Mouse (Mus musculus): ENCODE data around the gene Cyp2t4. TPM values are rescaled to one million over a fixed set of nuclear protein-coding genes. Genes with fewer than 3 reads are reported as not detected.

Cyp2t4 gene
- polyA plus RNA-seq, 1 experiment from 2014 or later, result 0.12 TPM

GRCm38 (mm10) chr7:27136410-27136996 is 17.0 kb upstream of the Cyp2t4 start:
- no peak for DNase-seq (ENCODE audit: low spot score)
- ATAC-seq (replicated peaks; ENCODE audit: low FRiP score, low TSS enrichment, low read depth), result no peak
- WGBS, result 40% methylated on average over 8 of the region's 8 CpGs
- H3K4me3 ChIP-seq (ENCODE audit: low read depth, low read length), result no peak overlapping the region
- peaks cover 6% of the 10 kb centered on the region; the same call in 1 of the 2 replicates for H3K4me1 ChIP-seq (replicated peaks; ENCODE audit: control insufficient read depth, insufficient read depth, low read length)
- H3K9me3 ChIP-seq (ENCODE audit: control insufficient read depth, low read length), result no peaks in the 10 kb centered on the region; the same call in 1 of the 2 replicates
- no peaks in the 10 kb centered on the region for H3K36me3 ChIP-seq (ENCODE audit: control insufficient read depth, insufficient read depth, low read length)
- no peak overlapping the region for H3K9ac ChIP-seq (ENCODE audit: low read length)
- H3K27me3 ChIP-seq (replicated peaks; ENCODE audit: control insufficient read depth, insufficient read depth, low read length), result no peaks in the 10 kb centered on the region
- no peak overlapping the region for H3K27ac ChIP-seq (ENCODE audit: low read depth)
- no peak overlapping the region for H3K4me2 ChIP-seq (ENCODE audit: low read length)

- no peak overlapping the region for H3K27ac ChIP-seq (ENCODE audit: low read depth)
- H3K4me1 ChIP-seq (replicated peaks; ENCODE audit: control insufficient read depth, insufficient read depth, low read length), result peaks cover 6% of the 10 kb centered on the region
- no peak overlapping the region for H3K4me2 ChIP-seq (ENCODE audit: low read length)
- peaks cover 30% of the 10 kb centered on the region for H3K36me3 ChIP-seq (ENCODE audit: control insufficient read depth, insufficient read depth, low read length)
- H3K27me3 ChIP-seq (replicated peaks; ENCODE audit: control insufficient read depth, insufficient read depth, low read length), result no peaks in the 10 kb centered on the region
- ATAC-seq (replicated peaks; ENCODE audit: low FRiP score, low TSS enrichment, low read depth) (no peak), DNase-seq (ENCODE audit: low spot score) (no peak)
- no peaks in the 10 kb centered on the region for H3K9me3 ChIP-seq (ENCODE audit: control insufficient read depth, low read length)
- H3K4me3 ChIP-seq (ENCODE audit: low read depth, low read length), result no peak overlapping the region
- H3K9ac ChIP-seq (ENCODE audit: low read length), result no peak overlapping the region
- WGBS, result 81% methylated on average over 13 of the region's 13 CpGs
Observed at GRCm38 (mm10) chr7:27156005-27156404, 2.5 kb downstream of the Cyp2t4 start.

- Histone ChIP-seq H3K9ac (ENCODE audit: low read length) (no peak overlapping the region), H3K9me3 (ENCODE audit: control insufficient read depth, low read length) (no peaks in the 10 kb centered on the region), H3K27ac (ENCODE audit: low read depth) (no peak overlapping the region), H3K27me3 (replicated peaks; ENCODE audit: control insufficient read depth, insufficient read depth, low read length) (no peaks in the 10 kb centered on the region), H3K4me2 (ENCODE audit: low read length) (no peak overlapping the region), H3K4me3 (ENCODE audit: low read depth, low read length) (no peak overlapping the region), H3K36me3 (ENCODE audit: control insufficient read depth, insufficient read depth, low read length) (peaks cover 43% of the 10 kb centered on the region), H3K4me1 (replicated peaks; ENCODE audit: control insufficient read depth, insufficient read depth, low read length) (peaks cover 10% of the 10 kb centered on the region)
- ATAC-seq (replicated peaks; ENCODE audit: low FRiP score, low TSS enrichment, low read depth) (no peak), DNase-seq (ENCODE audit: low spot score) (no peak)
- 97% methylated on average over 9 of the region's 9 CpGs for WGBS
Observed at GRCm38 (mm10) chr7:27158171-27158570, 4.7 kb downstream of the Cyp2t4 start.

GRCm38 (mm10) chr7:27159256-27159655 is 5.7 kb downstream of the Cyp2t4 start:
- no peak for DNase-seq (ENCODE audit: low spot score)
- Histone ChIP-seq H3K27me3 (replicated peaks; ENCODE audit: control insufficient read depth, insufficient read depth, low read length) (no peaks in the 10 kb centered on the region), H3K4me3 (ENCODE audit: low read depth, low read length) (no peak overlapping the region), H3K4me2 (ENCODE audit: low read length) (no peak overlapping the region), H3K4me1 (replicated peaks; ENCODE audit: control insufficient read depth, insufficient read depth, low read length) (peaks cover 21% of the 10 kb centered on the region), H3K27ac (ENCODE audit: low read depth) (no peak overlapping the region), H3K9ac (ENCODE audit: low read length) (no peak overlapping the region), H3K9me3 (ENCODE audit: control insufficient read depth, low read length) (no peaks in the 10 kb centered on the region), H3K36me3 (ENCODE audit: control insufficient read depth, insufficient read depth, low read length) (peaks cover 50% of the 10 kb centered on the region)
- WGBS, result 97% methylated on average over 6 of the region's 6 CpGs
- ATAC-seq (replicated peaks; ENCODE audit: low FRiP score, low TSS enrichment, low read depth), result no peak

- 8% methylated on average over 8 of the region's 8 CpGs for WGBS
- Histone ChIP-seq H3K4me2 (ENCODE audit: low read length) (no peak overlapping the region), H3K27ac (ENCODE audit: low read depth) (no peak overlapping the region)
Observed at GRCm38 (mm10) chr7:27159882-27160281, 6.4 kb downstream of the Cyp2t4 start.

GRCm38 (mm10) chr7:27160921-27161320 is 7.4 kb downstream of the Cyp2t4 start:
- Histone ChIP-seq H3K4me3 (ENCODE audit: low read depth, low read length) (no peak overlapping the region), H3K36me3 (ENCODE audit: control insufficient read depth, insufficient read depth, low read length) (peaks cover 57% of the 10 kb centered on the region), H3K4me2 (ENCODE audit: low read length) (no peak overlapping the region), H3K4me1 (replicated peaks; ENCODE audit: control insufficient read depth, insufficient read depth, low read length) (peaks cover 37% of the 10 kb centered on the region), H3K9ac (ENCODE audit: low read length) (no peak overlapping the region), H3K9me3 (ENCODE audit: control insufficient read depth, low read length) (no peaks in the 10 kb centered on the region), H3K27me3 (replicated peaks; ENCODE audit: control insufficient read depth, insufficient read depth, low read length) (no peaks in the 10 kb centered on the region), H3K27ac (ENCODE audit: low read depth) (peak overlapping the region; percentile 2; the same call in 1 of the 2 replicates)
- no peak for DNase-seq (ENCODE audit: low spot score)
- WGBS, result 84% methylated on average over 3 of the region's 3 CpGs
- no peak for ATAC-seq (replicated peaks; ENCODE audit: low FRiP score, low TSS enrichment, low read depth)

More at GRCm38 (mm10) chr7:27159882-27160281, 6.4 kb downstream of the Cyp2t4 start:
- H3K4me3 ChIP-seq (ENCODE audit: low read depth, low read length), result no peak overlapping the region
- peak; percentile 88 for DNase-seq (ENCODE audit: low spot score)
- peaks cover 27% of the 10 kb centered on the region for H3K4me1 ChIP-seq (replicated peaks; ENCODE audit: control insufficient read depth, insufficient read depth, low read length)
- no peak overlapping the region for H3K9ac ChIP-seq (ENCODE audit: low read length)
- H3K9me3 ChIP-seq (ENCODE audit: control insufficient read depth, low read length), result no peaks in the 10 kb centered on the region
- peak; percentile 91 for ATAC-seq (replicated peaks; ENCODE audit: low FRiP score, low TSS enrichment, low read depth)
- peaks cover 54% of the 10 kb centered on the region for H3K36me3 ChIP-seq (ENCODE audit: control insufficient read depth, insufficient read depth, low read length)
- H3K27me3 ChIP-seq (replicated peaks; ENCODE audit: control insufficient read depth, insufficient read depth, low read length), result no peaks in the 10 kb centered on the region

- no peaks in the 10 kb centered on the region for H3K9me3 ChIP-seq (ENCODE audit: control insufficient read depth, low read length)
- no peak for DNase-seq (ENCODE audit: low spot score)
- H3K9ac ChIP-seq (ENCODE audit: low read length), result no peak overlapping the region
- H3K27ac ChIP-seq (ENCODE audit: low read depth), result no peak overlapping the region
- H3K4me1 ChIP-seq (replicated peaks; ENCODE audit: control insufficient read depth, insufficient read depth, low read length), result peaks cover 37% of the 10 kb centered on the region
- H3K27me3 ChIP-seq (replicated peaks; ENCODE audit: control insufficient read depth, insufficient read depth, low read length), result no peaks in the 10 kb centered on the region
- no peak for ATAC-seq (replicated peaks; ENCODE audit: low FRiP score, low TSS enrichment, low read depth)
- WGBS, result 83% methylated on average over 4 of the region's 4 CpGs
- peaks cover 57% of the 10 kb centered on the region for H3K36me3 ChIP-seq (ENCODE audit: control insufficient read depth, insufficient read depth, low read length)
- no peak overlapping the region for H3K4me3 ChIP-seq (ENCODE audit: low read depth, low read length)
- H3K4me2 ChIP-seq (ENCODE audit: low read length), result no peak overlapping the region
Observed at GRCm38 (mm10) chr7:27161744-27162143, 8.2 kb downstream of the Cyp2t4 start.

- ATAC-seq (replicated peaks; ENCODE audit: low FRiP score, low TSS enrichment, low read depth), result no peak
Observed at GRCm38 (mm10) chr7:27162780-27163449, 9.4 kb downstream of the Cyp2t4 start.

GRCm38 (mm10) chr7:27163450-27163805 is 9.9 kb downstream of the Cyp2t4 start:
- H3K9ac ChIP-seq (ENCODE audit: low read length), result 0 out of 2 replicates have a peak overlapping the region, but pooled peaks have one; percentile 13
- no peak overlapping the region for H3K27ac ChIP-seq (ENCODE audit: low read depth)
- no peaks in the 10 kb centered on the region for H3K27me3 ChIP-seq (replicated peaks; ENCODE audit: control insufficient read depth, insufficient read depth, low read length)
- 80% methylated on average over 5 of the region's 5 CpGs for WGBS
- H3K4me2 ChIP-seq (ENCODE audit: low read length), result peak overlapping the region; percentile 89
- H3K4me3 ChIP-seq (ENCODE audit: low read depth, low read length), result no peak overlapping the region
- peaks cover 44% of the 10 kb centered on the region for H3K36me3 ChIP-seq (ENCODE audit: control insufficient read depth, insufficient read depth, low read length)
- H3K4me1 ChIP-seq (replicated peaks; ENCODE audit: control insufficient read depth, insufficient read depth, low read length), result peaks cover 41% of the 10 kb centered on the region
- no peak for ATAC-seq (replicated peaks; ENCODE audit: low FRiP score, low TSS enrichment, low read depth)
- DNase-seq (ENCODE audit: low spot score), result no peak
- H3K9me3 ChIP-seq (ENCODE audit: control insufficient read depth, low read length), result no peaks in the 10 kb centered on the region

More at GRCm38 (mm10) chr7:27162780-27163449, 9.4 kb downstream of the Cyp2t4 start:
- Histone ChIP-seq H3K27ac (ENCODE audit: low read depth) (no peak overlapping the region), H3K36me3 (ENCODE audit: control insufficient read depth, insufficient read depth, low read length) (peaks cover 49% of the 10 kb centered on the region), H3K4me1 (replicated peaks; ENCODE audit: control insufficient read depth, insufficient read depth, low read length) (peaks cover 41% of the 10 kb centered on the region), H3K4me3 (ENCODE audit: low read depth, low read length) (no peak overlapping the region), H3K27me3 (replicated peaks; ENCODE audit: control insufficient read depth, insufficient read depth, low read length) (no peaks in the 10 kb centered on the region), H3K4me2 (ENCODE audit: low read length) (peak overlapping the region; percentile 89; the same call in 1 of the 2 replicates), H3K9me3 (ENCODE audit: control insufficient read depth, low read length) (no peaks in the 10 kb centered on the region), H3K9ac (ENCODE audit: low read length) (no peak overlapping the region)
- no peak for DNase-seq (ENCODE audit: low spot score)
- WGBS, result 79% methylated on average over 5 of the region's 5 CpGs
